Mouse (Mus musculus) heart, postnatal 0 days (tissue): ENCODE measurements around the gene Nfasc. TPM values are rescaled to one million over a fixed set of nuclear protein-coding genes. Genes with fewer than 3 reads are reported as not detected.

Source experiments
- ATAC-seq: fragments of 200-750 bp; cut with Nextera tagmentation; 2 replicates; pipeline ENCODE4 v1.8.0; 2017; ENCODE audit warnings: low read depth, moderate number of reproducible peaks, moderate library complexity; ENCODE audit not compliant: insufficient read depth
- DNase-seq: peaks from one replicate; pipeline ENCODE4 v3.0.0-alpha.2; 2016; ENCODE audit warnings: low spot score
- H3K27ac ChIP-seq: fragments of 300-500 bp; sonication (generic); 2 replicates; pipeline ENCODE4 v1.5.1; 2014; ENCODE audit warnings: low read depth, mild to moderate bottlenecking
- H3K27me3 ChIP-seq: fragments of 300-500 bp; sonication (generic); 2 replicates; pipeline ENCODE4 v1.6.1; 2014; ENCODE audit warnings: low read length, mixed read lengths; ENCODE audit not compliant: control insufficient read depth, insufficient read depth
- H3K36me3 ChIP-seq: fragments of 300-500 bp; sonication (generic); replicated peaks from 2 replicates; pipeline ENCODE4 v1.6.1; 2014; ENCODE audit warnings: low read length, mixed read lengths; ENCODE audit not compliant: control insufficient read depth, insufficient read depth
- H3K4me1 ChIP-seq: fragments of 300-500 bp; sonication (generic); 2 replicates; pipeline ENCODE4 v1.6.1; 2014; ENCODE audit warnings: antibody characterized with exemption; ENCODE audit not compliant: control insufficient read depth, insufficient read depth
- H3K4me2 ChIP-seq: fragments of 300-500 bp; sonication (generic); 2 replicates; pipeline ENCODE4 v1.6.1; 2014; ENCODE audit warnings: low read depth, mild to moderate bottlenecking, low read length, moderate library complexity
- H3K4me3 ChIP-seq: fragments of 300-500 bp; sonication (generic); 2 replicates; pipeline ENCODE4 v1.5.1; 2014; ENCODE audit warnings: low read depth, low read length
- H3K9ac ChIP-seq: fragments of 300-500 bp; sonication (generic); replicated peaks from 2 replicates; pipeline ENCODE4 v1.6.1; 2014; ENCODE audit warnings: low read depth, low read length, mixed read lengths
- H3K9me3 ChIP-seq: fragments of 300-500 bp; sonication (generic); replicated peaks from 2 replicates; pipeline ENCODE4 v1.6.1; 2016; ENCODE audit warnings: low read length; ENCODE audit not compliant: control insufficient read depth
- CTCF ChIP-seq: IDR thresholded peaks from 2 replicates; pipeline ENCODE4 v1.5.1; 2016; ENCODE audit warnings: antibody characterized with exemption, control low read depth, low read depth
- EP300 ChIP-seq: IDR thresholded peaks from 2 replicates; pipeline ENCODE4 v1.6.1; 2016; ENCODE audit warnings: antibody characterized with exemption, low read depth
- WGBS: fragments of 180-500 bp; shearing (Covaris S2); extraction: QIAGEN DNeasy Blood & Tissue Kit; methylation state at CpG from one replicate; pipeline ENCODE4 v1.1.7; 2014; 5-methylcytosine and 5-hydroxymethylcytosine counted together
- polyA plus RNA-seq: library from polyadenylated mRNA; unstranded; fragments of >200 nt; fragmentation: Nextera tagmentation; extraction: Ambion mirVana; gene quantifications from 2 replicates; pipeline ENCODE4 v1.2.1, GENCODE M21; 2015
- total RNA-seq: library from RNA; depleted of rRNA; stranded (reverse); fragments of >200 nt; gene quantifications from 2 replicates; pipeline ENCODE4 v1.2.3, GENCODE M21; 2014; ENCODE audit warnings: low replicate concordance

Nfasc gene
- total and polyA plus RNA-seq, 2 experiments from 2014 or later, result 0.08 to 0.11 TPM

DNA sequence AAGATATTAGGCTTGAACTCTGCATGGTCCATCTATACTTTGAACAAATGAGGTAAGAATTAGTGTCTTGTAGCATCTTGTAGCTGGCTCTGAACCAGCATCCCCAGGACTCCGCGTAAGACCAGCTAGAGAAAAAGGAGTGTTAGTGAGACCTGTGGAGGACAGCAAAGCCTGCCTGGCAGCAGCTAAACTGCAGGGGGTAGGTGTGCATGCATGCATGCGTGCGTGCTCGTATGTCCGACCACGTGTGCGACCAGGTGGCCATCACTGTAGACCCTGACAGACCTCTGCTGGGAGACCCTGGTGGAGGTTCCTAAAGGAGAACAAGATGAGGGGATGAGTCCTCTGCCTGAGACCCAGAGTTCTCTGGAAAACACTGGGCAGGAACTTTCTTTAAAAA, 113.4 kb downstream of the Nfasc start:
- TF ChIP-seq EP300 (no peak), CTCF (no peak)
- Histone ChIP-seq H3K4me2 (no peak overlapping the region), H3K27me3 (no peaks in the 10 kb centered on the region; the same call in 1 of the 2 replicates), H3K9me3 (no peaks in the 10 kb centered on the region), H3K27ac (no peak overlapping the region), H3K4me1 (peaks cover 8% of the 10 kb centered on the region), H3K36me3 (no peaks in the 10 kb centered on the region), H3K9ac (no peak overlapping the region), H3K4me3 (no peak overlapping the region)
- no peak for DNase-seq
- no peak for ATAC-seq
- WGBS, result 95% methylated on average over 8 of the region's 8 CpGs

DNA sequence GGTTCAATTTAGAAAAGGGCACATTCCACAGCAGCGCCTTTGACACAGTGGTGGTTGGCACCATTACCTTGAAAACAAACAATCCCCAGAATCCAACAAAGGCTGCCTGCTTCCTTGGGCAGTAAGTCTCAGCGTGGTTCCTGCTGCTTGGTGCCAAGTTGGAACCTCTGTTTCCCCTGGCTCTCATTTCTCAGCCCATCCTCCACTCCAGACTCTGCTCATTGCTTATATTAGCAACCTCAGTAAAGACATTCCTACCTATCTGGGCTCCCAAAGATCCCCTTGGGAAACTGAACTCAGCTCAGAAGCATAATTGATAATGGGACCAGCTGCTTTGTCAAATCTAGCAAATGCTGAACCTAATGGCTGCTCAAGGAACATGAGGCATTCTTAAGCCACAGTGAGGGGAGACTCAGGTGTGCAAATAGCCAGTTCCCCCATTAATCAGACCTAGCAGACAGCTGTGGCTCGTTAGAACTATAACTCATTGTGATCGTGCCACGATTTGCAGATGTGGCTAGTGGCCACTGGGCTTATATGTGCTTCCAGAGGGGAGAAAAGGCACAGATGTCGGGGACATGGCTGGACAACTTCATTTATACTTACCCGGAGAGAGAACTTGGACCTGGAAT, 115.4 kb downstream of the Nfasc start:
- Histone ChIP-seq H3K9me3 (no peaks in the 10 kb centered on the region), H3K9ac (no peak overlapping the region), H3K27ac (no peak overlapping the region), H3K4me3 (no peak overlapping the region), H3K27me3 (no peaks in the 10 kb centered on the region), H3K4me1 (peaks cover 8% of the 10 kb centered on the region), H3K4me2 (no peak overlapping the region), H3K36me3 (no peaks in the 10 kb centered on the region)
- no peak for TF ChIP-seq EP300
- TF ChIP-seq CTCF, result no peak
- no peak for ATAC-seq
- DNase-seq, result no peak
- 78% methylated on average over 7 of the region's 7 CpGs for WGBS

DNA sequence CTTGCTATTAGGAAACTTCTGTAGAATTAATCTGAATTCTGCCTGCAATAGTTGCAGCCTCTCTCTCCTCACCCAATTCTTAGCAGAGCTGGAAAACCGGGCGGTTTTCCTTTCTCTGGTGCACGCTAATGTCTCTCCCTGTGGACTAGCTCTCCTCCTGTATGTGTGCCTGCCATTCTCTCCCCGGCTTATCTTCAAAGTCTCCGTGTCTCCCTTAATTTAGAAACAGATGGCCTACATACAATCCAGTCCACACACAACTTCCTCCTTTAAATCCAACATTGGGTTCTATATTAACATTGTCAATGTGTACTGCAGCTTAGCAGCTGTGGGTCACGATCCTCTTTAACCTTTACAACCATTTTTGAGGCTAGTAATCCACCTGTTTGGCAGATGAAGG, 116.6 kb downstream of the Nfasc start:
- ATAC-seq (no peak), DNase-seq (no peak)
- Histone ChIP-seq H3K27me3 (no peaks in the 10 kb centered on the region), H3K9ac (no peak overlapping the region), H3K4me3 (no peak overlapping the region), H3K4me2 (no peak overlapping the region), H3K36me3 (no peaks in the 10 kb centered on the region), H3K27ac (no peak overlapping the region), H3K4me1 (peaks cover 8% of the 10 kb centered on the region), H3K9me3 (no peaks in the 10 kb centered on the region)
- TF ChIP-seq EP300 (no peak), CTCF (no peak)
- WGBS, result 38% methylated on average over 6 of the region's 6 CpGs

DNA sequence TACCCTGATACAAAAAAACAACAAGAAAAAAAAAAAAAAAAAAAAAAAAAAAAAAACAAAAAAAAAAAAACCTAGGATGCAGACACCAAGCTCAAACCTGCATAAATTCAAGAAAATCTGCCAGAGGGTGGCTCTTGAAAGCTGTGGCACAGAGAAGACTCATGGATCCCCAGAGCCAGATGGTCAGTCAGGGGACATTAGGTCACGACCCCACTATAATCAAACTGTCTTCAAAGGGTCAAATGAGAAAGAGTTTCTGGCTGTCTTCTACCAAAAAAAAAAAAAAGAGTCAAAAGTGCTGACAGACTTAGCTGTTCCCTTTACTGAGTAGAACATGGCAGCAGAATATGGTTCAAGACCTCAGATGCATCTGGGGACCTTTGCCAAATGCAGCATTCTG, 117.1 kb downstream of the Nfasc start:
- Histone ChIP-seq H3K27me3 (no peaks in the 10 kb centered on the region), H3K36me3 (no peaks in the 10 kb centered on the region), H3K4me3 (no peak overlapping the region), H3K9me3 (no peaks in the 10 kb centered on the region), H3K27ac (no peak overlapping the region), H3K4me2 (no peak overlapping the region), H3K9ac (no peak overlapping the region), H3K4me1 (peaks cover 8% of the 10 kb centered on the region)
- WGBS, result 64% methylated on average over 1 of the region's 1 CpGs
- ATAC-seq (no peak), DNase-seq (no peak)
- no peak for TF ChIP-seq CTCF
- no peak for TF ChIP-seq EP300

DNA sequence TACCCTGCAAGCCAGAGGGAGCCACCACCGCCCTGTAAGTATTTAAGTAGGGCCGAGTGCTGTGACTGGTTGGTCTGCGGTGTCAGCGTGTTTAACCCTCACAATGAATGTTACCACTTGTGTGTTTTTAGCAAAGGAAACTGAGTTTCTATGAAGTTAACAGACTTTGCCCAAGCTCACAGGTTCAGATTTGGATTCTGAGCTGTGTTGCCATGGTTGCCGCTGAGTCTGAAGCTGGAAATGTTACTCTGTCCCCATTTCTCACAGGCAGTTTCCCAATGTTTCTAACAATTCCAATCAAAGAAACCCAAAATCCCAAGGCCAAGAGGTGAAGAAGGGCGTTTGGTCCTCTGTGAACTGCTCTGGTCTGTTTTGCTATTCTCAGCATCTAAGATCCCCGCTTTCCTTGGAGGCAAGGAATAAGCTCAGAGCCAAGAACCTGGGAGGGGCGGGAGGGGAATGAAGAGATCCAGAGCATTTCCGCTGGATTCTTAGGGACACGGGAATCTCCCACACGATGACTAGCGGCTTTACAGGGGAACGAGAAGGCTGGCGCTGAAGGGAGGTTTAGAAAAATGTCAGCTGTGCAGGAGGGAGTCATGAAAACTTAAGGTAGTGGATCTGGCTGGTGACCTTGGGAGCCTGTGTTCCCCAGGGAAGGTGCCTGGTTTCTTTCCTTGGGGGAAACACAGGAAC, 117.8 kb downstream of the Nfasc start:
- Histone ChIP-seq H3K4me3 (no peak overlapping the region), H3K9ac (no peak overlapping the region), H3K36me3 (no peaks in the 10 kb centered on the region), H3K4me2 (no peak overlapping the region), H3K4me1 (peaks cover 2% of the 10 kb centered on the region; the same call in 1 of the 2 replicates), H3K27ac (no peak overlapping the region), H3K9me3 (no peaks in the 10 kb centered on the region), H3K27me3 (no peaks in the 10 kb centered on the region)
- no peak for ATAC-seq
- TF ChIP-seq EP300, result no peak
- DNase-seq, result no peak
- WGBS, result 55% methylated on average over 14 of the region's 14 CpGs

DNA sequence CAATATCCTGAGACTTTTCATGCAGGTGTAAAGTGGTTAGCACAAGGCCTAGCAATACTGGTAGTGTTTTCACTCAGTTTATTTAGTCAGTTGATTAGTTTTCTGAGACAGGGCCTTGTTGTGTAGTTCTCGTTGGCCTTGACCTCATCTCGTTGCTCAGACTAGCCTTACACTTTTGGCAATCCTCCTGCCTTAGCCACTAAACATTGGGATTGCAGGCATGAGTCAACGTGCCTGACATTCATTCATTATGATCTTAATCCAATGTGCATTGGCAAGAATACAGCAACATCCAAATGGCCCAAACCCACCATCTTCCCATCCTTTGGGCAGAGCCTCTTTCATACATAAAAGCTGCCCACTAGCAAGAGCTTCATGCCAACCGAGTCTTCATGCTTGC, 129.5 kb downstream of the Nfasc start:
- Histone ChIP-seq H3K4me3 (no peak overlapping the region), H3K4me1 (no peaks in the 10 kb centered on the region), H3K27me3 (0 out of 2 replicates have a peak, but pooled peaks cover 3% of the 10 kb centered on the region), H3K9ac (no peak overlapping the region), H3K4me2 (no peak overlapping the region), H3K36me3 (no peaks in the 10 kb centered on the region), H3K27ac (no peak overlapping the region), H3K9me3 (no peaks in the 10 kb centered on the region)
- no peak for ATAC-seq
- WGBS, result 71% methylated on average over 4 of the region's 4 CpGs
- DNase-seq, result no peak
- TF ChIP-seq CTCF (no peak), EP300 (no peak)
